Mouse (Mus musculus): ENCODE data around the gene Ntrk3. TPM values are rescaled to one million over a fixed set of nuclear protein-coding genes. Genes with fewer than 3 reads are reported as not detected.

The Ntrk3 gene
- total RNA-seq, 2 experiments from 2014 or later = 26.7 to 52.1 TPM

GRCm38 (mm10) chr7:78520243-78520927 is 217.4 kb downstream of the Ntrk3 start:
- DNase-seq = peak; percentile 76

GRCm38 (mm10) chr7:78519689-78520088 is 218.1 kb downstream of the Ntrk3 start:
- no peak for DNase-seq

GRCm38 (mm10) chr7:78518760-78519363 is 218.9 kb downstream of the Ntrk3 start:
- DNase-seq = peak; percentile 54

DNA sequence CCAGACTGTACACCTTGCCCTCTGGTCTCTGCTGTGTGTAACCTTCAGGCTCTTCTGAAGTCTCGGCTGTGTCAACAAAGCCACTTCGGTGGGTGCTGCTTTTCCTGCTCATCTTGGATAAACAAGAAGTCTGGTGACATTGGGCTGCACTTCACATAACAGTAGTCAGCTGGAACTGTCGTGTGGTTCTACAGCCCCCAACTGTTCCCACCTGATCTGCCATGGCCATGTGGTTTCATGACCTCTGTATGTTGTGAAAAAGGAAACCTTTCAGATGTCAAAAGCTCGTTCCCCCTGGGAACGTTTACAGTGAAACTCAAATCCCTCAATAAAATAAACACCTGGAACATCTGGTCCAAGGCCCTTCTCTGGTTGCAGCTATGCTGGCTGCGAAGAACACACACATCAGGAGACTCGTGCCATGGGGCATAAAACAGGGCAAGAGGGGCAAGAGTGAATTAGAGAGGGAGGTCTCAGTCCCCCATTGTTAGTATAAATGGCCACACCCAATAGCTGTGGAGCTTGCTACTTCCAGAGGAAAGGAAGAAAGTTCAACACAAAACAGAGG is 222.7 kb downstream of the Ntrk3 start:
- DNase-seq = no peak

- no peak for DNase-seq
These were observed 230.7 kb downstream of the Ntrk3 start for GRCm38 (mm10) chr7:78507032-78507611.

DNA sequence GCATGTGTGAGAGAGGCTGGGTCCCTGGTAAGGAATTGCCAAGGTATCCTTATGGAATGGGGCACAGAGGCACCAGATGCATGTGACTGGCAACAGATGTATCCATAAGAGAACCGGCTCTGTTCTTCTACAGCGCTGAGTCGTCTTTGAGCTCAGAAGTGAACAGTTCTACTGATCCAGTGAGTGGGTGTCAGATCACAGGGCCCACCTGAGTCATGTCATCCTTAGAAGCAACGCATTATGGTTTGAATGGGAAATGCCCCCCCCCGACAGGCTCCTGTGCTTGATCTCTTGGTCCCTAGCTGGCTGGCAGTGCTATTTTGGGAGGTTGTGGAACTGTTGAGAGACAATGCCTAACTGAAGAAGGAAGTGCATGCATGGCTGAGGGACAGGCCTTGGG is 236.9 kb downstream of the Ntrk3 start:
- no peak for DNase-seq

DNA sequence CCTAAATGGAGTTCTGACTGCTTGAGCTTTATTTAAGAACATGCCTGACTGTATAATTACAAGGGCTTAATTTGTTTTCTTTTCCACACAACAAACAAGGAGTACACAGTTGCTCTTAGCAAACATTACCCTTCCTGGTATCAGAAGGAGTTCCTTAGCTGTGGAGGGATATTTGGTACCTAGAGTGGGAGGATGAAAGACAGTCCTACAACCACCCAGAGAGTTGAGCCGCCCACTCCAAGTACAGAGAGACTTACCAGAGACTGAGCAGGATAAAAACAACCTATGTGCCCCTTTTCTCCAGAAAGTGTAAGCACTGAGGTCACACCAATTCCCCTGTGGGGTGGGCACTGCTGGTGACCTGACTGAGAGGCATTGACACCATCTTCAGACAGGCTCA is 237.8 kb downstream of the Ntrk3 start:
- no peak for DNase-seq

DNA sequence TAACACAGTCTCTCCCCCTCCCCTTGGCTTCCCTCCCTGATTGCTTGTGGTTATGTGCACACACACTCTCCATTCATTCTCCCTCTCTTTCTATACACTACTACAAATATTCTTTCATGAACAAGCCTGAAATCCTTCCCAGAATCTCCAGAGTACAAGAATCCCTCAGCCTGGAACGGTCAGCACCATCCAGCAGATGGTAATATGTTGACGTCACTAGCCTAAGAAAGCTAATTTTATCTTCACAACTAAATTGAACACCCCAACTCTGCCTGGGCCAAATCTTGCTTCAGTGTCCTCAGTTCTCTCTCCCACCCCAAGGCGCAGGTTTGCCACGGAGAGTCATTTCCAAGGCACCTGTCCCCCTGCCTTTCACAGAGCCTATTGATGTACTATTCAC is 239.5 kb downstream of the Ntrk3 start:
- no peak for DNase-seq

DNA sequence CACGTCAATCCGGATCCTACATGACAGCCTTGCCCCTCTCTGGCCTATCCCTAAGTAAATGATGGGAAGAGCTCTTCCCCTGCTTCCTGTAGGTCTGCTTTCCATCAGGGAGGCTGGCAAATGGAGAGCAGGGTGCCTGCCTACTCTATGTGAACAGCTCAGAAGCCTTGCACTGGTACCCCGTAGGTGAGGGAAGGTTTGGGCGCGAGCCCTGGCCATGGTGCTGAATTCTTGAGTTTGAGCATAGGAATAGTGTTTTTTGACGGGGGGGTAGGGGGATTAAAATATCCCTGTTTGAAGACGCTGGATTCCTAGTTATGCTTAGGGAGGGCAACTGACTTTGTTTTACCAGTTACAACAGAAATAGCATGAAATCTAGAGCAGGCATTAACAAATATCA is 240.0 kb downstream of the Ntrk3 start:
- peak; percentile 64 for DNase-seq

GRCm38 (mm10) chr7:78493591-78493990 is 244.2 kb downstream of the Ntrk3 start:
- no peak for DNase-seq

DNA sequence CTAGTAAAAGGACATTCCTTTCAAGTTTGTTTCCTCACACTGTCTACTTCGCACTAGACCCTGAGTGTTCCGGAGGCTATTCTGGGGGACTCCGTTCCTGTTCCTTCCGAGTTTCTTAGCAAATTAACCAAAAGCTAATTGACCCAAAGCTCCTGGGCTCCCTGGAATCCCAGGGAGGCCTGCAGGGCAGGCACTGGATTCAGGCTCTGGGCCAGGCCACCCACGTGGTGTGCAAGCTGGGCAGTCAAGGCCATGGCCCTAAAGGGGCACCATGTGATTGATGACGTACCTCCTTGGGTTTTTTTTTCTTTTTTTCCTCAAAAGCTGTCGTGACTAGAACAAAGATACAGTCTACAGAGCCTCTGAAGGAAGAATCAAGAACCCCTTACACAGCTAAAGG is 246.6 kb downstream of the Ntrk3 start:
- peak; percentile 68 for DNase-seq

GRCm38 (mm10) chr7:78484290-78484689 is 253.5 kb downstream of the Ntrk3 start:
- DNase-seq = no peak

DNA sequence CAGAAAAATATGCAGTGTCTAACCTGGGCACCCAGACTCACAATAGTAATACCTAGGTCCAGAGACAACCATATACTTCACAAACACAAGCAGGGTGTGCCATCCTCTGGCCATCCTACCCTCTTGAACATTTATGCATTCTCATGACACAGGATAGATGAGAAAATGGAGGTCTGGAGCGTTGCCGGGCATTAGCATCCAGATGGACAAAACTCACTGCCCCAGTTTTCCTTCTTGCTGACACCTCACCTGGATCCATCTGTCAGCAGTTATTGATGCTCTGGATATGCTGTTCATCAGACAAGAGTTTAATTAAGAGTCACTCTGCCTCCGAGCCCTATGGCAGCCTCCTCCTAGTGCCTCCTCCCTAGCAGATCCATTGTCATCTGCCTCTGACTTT is 254.1 kb downstream of the Ntrk3 start:
- no peak for DNase-seq

- DNase-seq = peak; percentile 65
These were observed 254.8 kb downstream of the Ntrk3 start for GRCm38 (mm10) chr7:78483061-78483460.

- DNase-seq = peak; percentile 10
These were observed 258.9 kb downstream of the Ntrk3 start for GRCm38 (mm10) chr7:78478881-78479280.

GRCm38 (mm10) chr7:78471755-78472154 is 266.1 kb downstream of the Ntrk3 start:
- no peak for DNase-seq

DNA sequence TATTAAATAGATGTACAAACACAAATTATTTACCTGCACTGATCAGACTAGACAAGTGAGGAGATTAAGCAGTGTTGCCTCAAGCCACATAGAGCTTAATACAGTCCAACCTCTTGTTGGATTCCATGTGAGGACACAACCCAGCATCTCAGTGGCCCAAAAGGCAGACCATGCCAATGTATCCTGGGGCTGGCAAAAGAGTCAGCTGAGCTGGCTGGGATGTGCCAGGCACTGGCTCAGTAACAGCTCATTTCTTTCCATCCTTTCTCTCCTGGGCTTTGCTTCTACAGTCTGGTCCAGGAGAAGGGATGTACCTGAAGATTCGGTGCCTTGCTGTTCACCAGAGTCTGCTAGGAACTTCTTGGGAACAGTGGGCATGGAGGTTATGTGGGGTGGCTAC is 266.5 kb downstream of the Ntrk3 start:
- no peak for DNase-seq

GRCm38 (mm10) chr7:78462605-78463004 is 275.2 kb downstream of the Ntrk3 start:
- DNase-seq = no peak

- no peak for DNase-seq
These were observed 278.8 kb downstream of the Ntrk3 start for GRCm38 (mm10) chr7:78459021-78459420.

DNA sequence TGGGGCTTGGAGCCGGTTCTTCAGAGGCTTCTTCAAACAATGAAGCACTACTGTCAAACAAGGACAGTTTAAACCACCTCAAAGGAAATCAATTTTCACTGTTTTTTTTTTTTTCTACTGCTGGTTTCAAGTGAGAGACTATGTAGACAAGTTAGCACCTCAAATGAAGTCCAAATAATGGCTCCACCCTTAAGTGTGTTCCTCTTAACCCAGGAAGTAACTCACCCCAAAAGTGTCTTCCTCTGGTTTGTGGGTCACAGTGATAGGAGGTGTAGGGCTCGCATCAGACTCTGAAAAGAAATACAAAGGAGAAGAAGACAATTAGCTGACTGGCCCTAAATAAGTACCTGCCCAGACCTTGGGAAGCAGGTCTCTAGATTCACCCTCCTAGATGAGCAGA is 286.1 kb downstream of the Ntrk3 start:
- DNase-seq = no peak

DNA sequence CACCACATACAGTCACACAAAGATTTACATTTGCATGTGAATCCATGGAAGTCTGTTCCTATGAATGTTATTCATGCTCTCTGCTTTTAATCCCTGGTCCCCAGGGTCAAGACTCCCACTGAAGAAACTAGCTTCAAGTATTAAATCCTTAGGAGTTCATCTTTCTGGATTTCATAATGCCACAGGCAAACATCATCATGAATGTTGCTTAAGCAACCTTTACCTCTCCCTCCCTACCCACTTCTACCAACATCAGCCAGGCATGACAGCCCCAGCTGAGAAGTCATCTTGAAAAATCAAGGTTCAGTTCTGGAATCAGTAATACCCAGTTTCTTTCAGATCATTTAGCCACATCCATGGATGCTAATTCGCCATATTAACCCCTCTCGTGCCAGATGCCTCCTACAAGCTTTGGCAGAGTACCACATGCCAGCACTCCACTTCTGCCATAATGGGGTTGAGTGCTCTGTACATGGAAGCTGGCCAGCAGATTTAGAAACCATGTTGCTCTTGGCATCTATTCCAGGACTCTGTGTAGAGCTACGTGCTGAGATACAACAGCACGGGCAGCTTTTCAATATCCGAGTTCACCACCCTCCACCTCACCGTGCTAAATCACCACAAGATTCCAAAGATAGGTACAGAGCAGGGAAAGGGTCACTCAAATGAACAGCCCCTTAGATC is 287.8 kb downstream of the Ntrk3 start:
- peak; percentile 58 for DNase-seq

DNA sequence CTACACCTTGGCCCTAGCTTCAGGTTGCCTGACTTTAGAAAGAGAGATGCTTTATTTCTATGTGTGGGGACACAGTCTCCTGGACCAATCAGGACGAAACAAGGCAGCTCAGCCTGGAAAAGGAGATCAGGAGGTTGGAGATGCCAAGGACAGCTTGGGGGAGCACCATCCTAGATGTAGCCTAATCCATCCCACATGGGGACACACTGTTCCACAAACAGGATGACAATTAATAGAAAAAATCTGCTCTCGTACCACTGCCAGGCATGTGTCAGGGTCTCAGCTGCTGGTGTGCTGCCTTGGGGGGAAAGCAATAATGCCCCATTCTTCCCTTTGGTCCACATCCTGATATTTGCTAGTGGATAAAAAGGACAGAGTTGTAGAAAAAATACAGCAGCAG is 289.0 kb downstream of the Ntrk3 start:
- DNase-seq = no peak
